Mouse (Mus musculus) cerebellum, postnatal 36 days (tissue): ENCODE measurements around the gene Gm5798.
"Not testable (repeated sequence)": the region's sequence is repeated elsewhere in the genome, so short reads cannot be mapped to it uniquely, and the experiment has no call there.

Source experiments
- DNase-seq, 2 experiments: peaks; one replicate each; pipeline ENCODE4 v3.0.0; 2021 to 2022; ENCODE audit warnings: mixed read lengths in 2 of 2

The Gm5798 gene

GRCm38 (mm10) chr14:41348309-41348708 is at the start of gene Gm5798:
Gm5798 (plus strand) TSS chr14:41348609.
- DNase-seq = not testable (repeated sequence)

DNA sequence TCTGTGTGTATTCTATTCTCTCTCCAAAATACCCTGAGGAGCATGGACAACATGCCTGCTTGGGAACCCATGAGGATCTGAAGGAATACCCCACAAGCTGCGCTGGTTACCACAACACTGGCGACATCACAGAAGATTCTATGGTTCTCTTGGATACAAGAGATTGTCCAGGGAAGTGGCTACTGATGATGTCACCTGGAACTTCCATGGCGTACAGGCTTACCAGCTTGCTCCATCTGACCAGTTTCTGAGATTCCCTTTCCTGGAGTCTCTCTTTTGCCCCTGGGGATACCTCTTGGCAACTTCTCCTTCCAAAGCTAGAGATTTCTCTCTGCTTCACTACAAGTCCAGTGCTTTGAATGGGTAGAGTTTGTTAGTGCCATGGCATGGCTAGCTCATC is 37.9 kb downstream of the Gm5798 start, which contains the start of gene Gm7945:
TSS of gene Gm7945 (minus strand) at position 101 of the 400 bp plus-strand sequence.
- not testable (repeated sequence) for DNase-seq
